Mouse (Mus musculus) G1E-ER4 (cell line): ENCODE measurements around the gene Ints4. TPM values are rescaled to one million over a fixed set of nuclear protein-coding genes. Genes with fewer than 3 reads are reported as not detected.

Experiments
- GATA1 ChIP-seq: IDR thresholded peaks from one replicate; pipeline ENCODE4 v1.8.0; 2012; ENCODE audit warnings: low read length, inconsistent platforms
- polyA plus RNA-seq: library from polyadenylated mRNA; stranded (reverse); fragments of >175 nt; gene quantifications from 2 replicates; pipeline ENCODE4 v1.2.3, GENCODE M21; 2012

Ints4 gene
- polyA plus RNA-seq, 1 experiment = 2.8 TPM

- no peak for TF ChIP-seq GATA1
Observed at GRCm38 (mm10) chr7:97588506-97588905, 107.8 kb downstream of the Ints4 start.

- peak; percentile 61 for TF ChIP-seq GATA1
Observed at GRCm38 (mm10) chr7:97590488-97590887, 109.7 kb downstream of the Ints4 start.

Other genes starting within 250 kb of the Ints4 start
- 0.13 and 0.21 TPM in 2 replicates for gene Usp35, start 148.9 kb upstream of the Ints4 start, polyA plus RNA-seq
- 0.38 and 0.69 TPM in 2 replicates for gene Kctd21, start 148.6 kb upstream of the Ints4 start, polyA plus RNA-seq
- 1.2 and 1.7 TPM in 2 replicates for gene Alg8, start 109.3 kb upstream of the Ints4 start, polyA plus RNA-seq
- 291 and 309 TPM in 2 replicates for gene Ndufc2, start 81.0 kb upstream of the Ints4 start, polyA plus RNA-seq
- not detected in 2 replicates for gene Thrsp, start 63.2 kb upstream of the Ints4 start, polyA plus RNA-seq
- not detected in 2 replicates for gene Kctd14, start 29.6 kb upstream of the Ints4 start, polyA plus RNA-seq
- gene Aamdc, start 98.5 kb downstream of the Ints4 start, polyA plus RNA-seq = 1.7 and 5.0 TPM in 2 replicates
- gene Rsf1, start 98.9 kb downstream of the Ints4 start, polyA plus RNA-seq = 13.1 and 15.0 TPM in 2 replicates
- gene Clns1a, start 215.7 kb downstream of the Ints4 start, polyA plus RNA-seq = 45.5 and 71.6 TPM in 2 replicates